Mouse (Mus musculus): Measurements from ENCODE around the gene Atg4d. TPM values are rescaled to one million over a fixed set of nuclear protein-coding genes. Genes with fewer than 3 reads are reported as not detected.
"Not testable (repeated sequence)": the region's sequence is repeated elsewhere in the genome, so short reads cannot be mapped to it uniquely, and the experiment has no call there.

Atg4d gene
- polyA plus RNA-seq (2012; fragmentation: generic; extraction: Trizol) = 33.7 TPM
- long read RNA-seq, experiment 1, full-length matches to known transcripts = 21 of 31 reads
- long read RNA-seq, experiment 1, partial matches to known transcripts = 10 of 31 reads
- long read RNA-seq, experiment 1, other reads (novel, unspliced or antisense) = 0 of 31 reads
- long read RNA-seq, experiment 2, full-length matches to known transcripts = 135 of 189 reads
- long read RNA-seq, experiment 2, partial matches to known transcripts = 22 of 189 reads
- long read RNA-seq, experiment 2, other reads (novel, unspliced or antisense) = 32 of 189 reads

GRCm38 (mm10) chr9:21265000-21265561, at the start of gene Atg4d:
Gene Atg4d (plus strand): TSS chr9:21265293.
- Histone ChIP-seq H3K79me2 (ENCODE audit: control insufficient read depth, insufficient read depth) (peaks cover 14% of the 10 kb centered on the region), H3ac (ENCODE audit: control insufficient read depth, insufficient read length, low read depth) (peak within 1 kb of the TSS; percentile 76), H3K79me3 (ENCODE audit: low read depth) (peaks cover 2% of the 10 kb centered on the region), H3K27me3 (ENCODE audit: control insufficient read depth, insufficient read depth, insufficient read length) (no peaks in the 10 kb centered on the region), H3K36me3 (ENCODE audit: control insufficient read depth, insufficient read depth) (peaks cover 16% of the 10 kb centered on the region), H3K4me3 (ENCODE audit: insufficient read depth, poor library complexity, severe bottlenecking) (peak within 1 kb of the TSS; percentile 65)
- no peak for TF ChIP-seq MYOG (IDR thresholded peaks at IDR 0.05; ENCODE audit: control insufficient read depth, extremely low read depth, insufficient read length)
- no peak for TF ChIP-seq MAX (IDR thresholded peaks at IDR 0.05)
- no peak for TF ChIP-seq USF1 (IDR thresholded peaks at IDR 0.05; ENCODE audit: low read depth)
- no peak for TF ChIP-seq FOSL1 (IDR thresholded peaks at IDR 0.05; ENCODE audit: insufficient read depth, low read length, poor library complexity, severe bottlenecking)
- no peak for TF ChIP-seq CTCF (IDR thresholded peaks at IDR 0.05; ENCODE audit: control insufficient read depth, insufficient read depth, insufficient read length)
- TF ChIP-seq MYOD1 (IDR thresholded peaks at IDR 0.05; ENCODE audit: control insufficient read depth, insufficient read length, low read depth) = no peak

GRCm38 (mm10) chr9:21216050-21216841, 48.8 kb upstream of the Atg4d start:
- TF ChIP-seq MAX (IDR thresholded peaks at IDR 0.05) (no peak), FOSL1 (IDR thresholded peaks at IDR 0.05; ENCODE audit: insufficient read depth, low read length, poor library complexity, severe bottlenecking) (no peak)
- H3K4me3 ChIP-seq (ENCODE audit: insufficient read depth, poor library complexity, severe bottlenecking) = no peak overlapping the region

GRCm38 (mm10) chr9:21219820-21220219, 45.3 kb upstream of the Atg4d start:
- TF ChIP-seq MYOG (IDR thresholded peaks at IDR 0.05; ENCODE audit: control insufficient read depth, extremely low read depth, insufficient read length) = no peak
- TF ChIP-seq MYOD1 (IDR thresholded peaks at IDR 0.05; ENCODE audit: control insufficient read depth, insufficient read length, low read depth) = no peak
- no peak for TF ChIP-seq FOSL1 (IDR thresholded peaks at IDR 0.05; ENCODE audit: insufficient read depth, low read length, poor library complexity, severe bottlenecking)
- TF ChIP-seq CEBPB (IDR thresholded peaks at IDR 0.05; ENCODE audit: low read depth) = no peak
- no peak for TF ChIP-seq CTCF (IDR thresholded peaks at IDR 0.05; ENCODE audit: control insufficient read depth, insufficient read depth, insufficient read length)
- no peak for TF ChIP-seq USF1 (IDR thresholded peaks at IDR 0.05; ENCODE audit: low read depth)
- no peak for TF ChIP-seq MAX (IDR thresholded peaks at IDR 0.05)
- Histone ChIP-seq H3K36me3 (ENCODE audit: control insufficient read depth, insufficient read depth) (no peaks in the 10 kb centered on the region), H3K79me3 (ENCODE audit: low read depth) (no peaks in the 10 kb centered on the region), H3K4me3 (ENCODE audit: insufficient read depth, poor library complexity, severe bottlenecking) (no peak overlapping the region), H3K27me3 (ENCODE audit: control insufficient read depth, insufficient read depth, insufficient read length) (no peaks in the 10 kb centered on the region), H3ac (ENCODE audit: control insufficient read depth, insufficient read length, low read depth) (no peak overlapping the region), H3K79me2 (ENCODE audit: control insufficient read depth, insufficient read depth) (no peaks in the 10 kb centered on the region)

More at GRCm38 (mm10) chr9:21216050-21216841, 48.8 kb upstream of the Atg4d start:
- no peaks in the 10 kb centered on the region for H3K79me2 ChIP-seq (ENCODE audit: control insufficient read depth, insufficient read depth)
- H3K36me3 ChIP-seq (ENCODE audit: control insufficient read depth, insufficient read depth) = no peaks in the 10 kb centered on the region
- no peaks in the 10 kb centered on the region for H3K79me3 ChIP-seq (ENCODE audit: low read depth)
- no peaks in the 10 kb centered on the region for H3K27me3 ChIP-seq (ENCODE audit: control insufficient read depth, insufficient read depth, insufficient read length)
- no peak overlapping the region for H3ac ChIP-seq (ENCODE audit: control insufficient read depth, insufficient read length, low read depth)

- H3K27me3 ChIP-seq (ENCODE audit: control insufficient read depth, insufficient read depth, insufficient read length) = no peaks in the 10 kb centered on the region
- H3K4me3 ChIP-seq (ENCODE audit: insufficient read depth, poor library complexity, severe bottlenecking) = no peak overlapping the region
- H3K36me3 ChIP-seq (ENCODE audit: control insufficient read depth, insufficient read depth) = no peaks in the 10 kb centered on the region
- TF ChIP-seq CTCF (IDR thresholded peaks at IDR 0.05; ENCODE audit: control insufficient read depth, insufficient read depth, insufficient read length) = peak; percentile 36
- no peak for TF ChIP-seq USF1 (IDR thresholded peaks at IDR 0.05; ENCODE audit: low read depth)
- H3ac ChIP-seq (ENCODE audit: control insufficient read depth, insufficient read length, low read depth) = no peak overlapping the region
- H3K79me3 ChIP-seq (ENCODE audit: low read depth) = no peaks in the 10 kb centered on the region
- no peaks in the 10 kb centered on the region for H3K79me2 ChIP-seq (ENCODE audit: control insufficient read depth, insufficient read depth)
These were observed 44.4 kb upstream of the Atg4d start for GRCm38 (mm10) chr9:21220490-21221382.

GRCm38 (mm10) chr9:21221383-21221929, 43.6 kb upstream of the Atg4d start:
- Histone ChIP-seq H3ac (ENCODE audit: control insufficient read depth, insufficient read length, low read depth) (no peak overlapping the region), H3K36me3 (ENCODE audit: control insufficient read depth, insufficient read depth) (no peaks in the 10 kb centered on the region), H3K79me3 (ENCODE audit: low read depth) (no peaks in the 10 kb centered on the region), H3K79me2 (ENCODE audit: control insufficient read depth, insufficient read depth) (no peaks in the 10 kb centered on the region), H3K27me3 (ENCODE audit: control insufficient read depth, insufficient read depth, insufficient read length) (no peaks in the 10 kb centered on the region), H3K4me3 (ENCODE audit: insufficient read depth, poor library complexity, severe bottlenecking) (no peak overlapping the region)
- no peak for TF ChIP-seq CTCF (IDR thresholded peaks at IDR 0.05; ENCODE audit: control insufficient read depth, insufficient read depth, insufficient read length)
- TF ChIP-seq CEBPB (IDR thresholded peaks at IDR 0.05; ENCODE audit: low read depth) = no peak
- TF ChIP-seq MAX (IDR thresholded peaks at IDR 0.05) = no peak
- no peak for TF ChIP-seq MYOG (IDR thresholded peaks at IDR 0.05; ENCODE audit: control insufficient read depth, extremely low read depth, insufficient read length)
- no peak for TF ChIP-seq USF1 (IDR thresholded peaks at IDR 0.05; ENCODE audit: low read depth)
- TF ChIP-seq FOSL1 (IDR thresholded peaks at IDR 0.05; ENCODE audit: insufficient read depth, low read length, poor library complexity, severe bottlenecking) = no peak
- no peak for TF ChIP-seq MYOD1 (IDR thresholded peaks at IDR 0.05; ENCODE audit: control insufficient read depth, insufficient read length, low read depth)

GRCm38 (mm10) chr9:21223490-21223889, 41.6 kb upstream of the Atg4d start:
- not testable (repeated sequence) for H3ac ChIP-seq (ENCODE audit: control insufficient read depth, insufficient read length, low read depth); H3K4me3 ChIP-seq (ENCODE audit: insufficient read depth, poor library complexity, severe bottlenecking); H3K36me3 ChIP-seq (ENCODE audit: control insufficient read depth, insufficient read depth); H3K79me3 ChIP-seq (ENCODE audit: low read depth); H3K79me2 ChIP-seq (ENCODE audit: control insufficient read depth, insufficient read depth); H3K27me3 ChIP-seq (ENCODE audit: control insufficient read depth, insufficient read depth, insufficient read length)

Measured in C2C12 (cell line).